Mouse (Mus musculus) CH12.LX (cell line): ENCODE measurements around the gene Ppp6r1. TPM values are rescaled to one million over a fixed set of nuclear protein-coding genes. Genes with fewer than 3 reads are reported as not detected.

Source experiments
- DNase-seq: peaks from one replicate; pipeline ENCODE4 v3.0.0-alpha.2; 2013; ENCODE audit errors: extremely low read depth
- H3K27ac ChIP-seq: 2 replicates; pipeline ENCODE4 v1.5.1; 2012; ENCODE audit warnings: low read depth, mild to moderate bottlenecking, control low read depth, moderate library complexity; ENCODE audit not compliant: insufficient read depth
- H3K27me3 ChIP-seq: replicated peaks from 2 replicates; pipeline ENCODE3; 2012; ENCODE audit warnings: inconsistent platforms
- H3K36me3 ChIP-seq, 2 experiments: replicated peaks in 1 of 2; 2 replicates each; pipeline versions ENCODE3 to v1.6.1; 2012; ENCODE audit warnings: inconsistent platforms in 1 of 2, low read length in 1 of 2, mild to moderate bottlenecking in 1 of 2, mixed read lengths in 1 of 2, moderate library complexity in 1 of 2; ENCODE audit not compliant: control insufficient read depth in 1 of 2, insufficient read depth in 1 of 2
- H3K4me1 ChIP-seq, 2 experiments: 2 replicates each; pipeline ENCODE4 v1.6.1; 2012; ENCODE audit warnings: inconsistent platforms in 1 of 2, moderate library complexity in 1 of 2; ENCODE audit not compliant: insufficient read depth in 2 of 2, control insufficient read depth in 1 of 2
- H3K4me2 ChIP-seq: 2 replicates; pipeline ENCODE4 v1.6.1; 2012; ENCODE audit warnings: low read depth, mild to moderate bottlenecking, control low read depth; ENCODE audit not compliant: poor library complexity, insufficient read depth, severe bottlenecking
- H3K4me3 ChIP-seq, 3 experiments: fragments of 150-350 bp in 1 of 3; sonication (generic) in 1 of 3; replicated peaks in 1 of 3; 2 replicates each; pipeline versions ENCODE3 to v1.5.1; 2011 to 2012; ENCODE audit warnings: low read depth in 2 of 3, low read length in 2 of 3, mild to moderate bottlenecking in 2 of 3, moderate library complexity in 2 of 3, control low read depth in 1 of 3, improper control_type of control experiment in 1 of 3, inconsistent platforms in 1 of 3, mixed read lengths in 1 of 3; ENCODE audit not compliant: poor library complexity in 1 of 3
- H3K79me2 ChIP-seq: replicated peaks from 2 replicates; pipeline ENCODE4 v1.6.1; 2012; ENCODE audit warnings: mild to moderate bottlenecking, moderate library complexity; ENCODE audit not compliant: control insufficient read depth, poor library complexity, insufficient read depth, severe bottlenecking; ENCODE audit errors: extremely low read depth
- H3K9ac ChIP-seq: 2 replicates; pipeline ENCODE4 v1.6.1; 2012; ENCODE audit warnings: low read depth, mild to moderate bottlenecking, control low read depth, moderate library complexity; ENCODE audit not compliant: insufficient read depth
- H3K9me3 ChIP-seq: replicated peaks from 2 replicates; pipeline ENCODE3; 2012; ENCODE audit warnings: low read length, inconsistent platforms, mixed read lengths
- BHLHE40 ChIP-seq: IDR thresholded peaks from 2 replicates; pipeline ENCODE4 v1.6.1; 2011; ENCODE audit warnings: mild to moderate bottlenecking, low read depth, low read length, improper control_type of control experiment
- CTCF ChIP-seq, 2 experiments: IDR thresholded peaks in 1 of 2; conservative IDR thresholded peaks in 1 of 2; 2 replicates each; pipeline ENCODE4 v1.5.1; 2011 to 2012; ENCODE audit warnings: low read depth in 2 of 2, low read length in 2 of 2, improper control_type of control experiment in 1 of 2, inconsistent platforms in 1 of 2, mild to moderate bottlenecking in 1 of 2, moderate library complexity in 1 of 2
- EP300 ChIP-seq: IDR thresholded peaks from 2 replicates; pipeline ENCODE4 v1.6.1; 2011; ENCODE audit warnings: low read length, improper control_type of control experiment
- HCFC1 ChIP-seq: IDR thresholded peaks from 2 replicates; pipeline ENCODE4 v1.6.1; 2012; ENCODE audit warnings: low read depth, mild to moderate bottlenecking, inconsistent platforms, low read length, improper control_type of control experiment
- IRF4 ChIP-seq: IDR thresholded peaks from 2 replicates; pipeline ENCODE4 v1.6.1; 2014; ENCODE audit warnings: low read depth, mild to moderate bottlenecking, inconsistent platforms, low read length, improper control_type of control experiment
- JUN ChIP-seq: IDR thresholded peaks from 2 replicates; pipeline ENCODE4 v1.6.1; 2011; ENCODE audit warnings: low read depth, mild to moderate bottlenecking, low read length, improper control_type of control experiment, moderate library complexity; ENCODE audit not compliant: insufficient read depth
- JUND ChIP-seq: conservative IDR thresholded peaks from 2 replicates; pipeline ENCODE4 v1.6.1; 2011; ENCODE audit warnings: low read depth, low read length, improper control_type of control experiment
- MAZ ChIP-seq: IDR thresholded peaks from 2 replicates; pipeline ENCODE4 v1.6.1; 2012; ENCODE audit warnings: low read depth, mild to moderate bottlenecking, inconsistent platforms, low read length, improper control_type of control experiment, moderate library complexity
- MYC ChIP-seq: IDR thresholded peaks from 2 replicates; pipeline ENCODE4 v1.6.1; 2011; ENCODE audit warnings: low read depth, mild to moderate bottlenecking, improper control_type of control experiment, low read length
- NELFE ChIP-seq: IDR thresholded peaks from 2 replicates; pipeline ENCODE4 v1.6.1; 2011; ENCODE audit warnings: low read depth, low read length, improper control_type of control experiment
- NRF1 ChIP-seq: IDR thresholded peaks from 2 replicates; pipeline ENCODE4 v1.6.1; 2014; ENCODE audit warnings: low read depth, mild to moderate bottlenecking, inconsistent platforms, low read length, improper control_type of control experiment, moderate library complexity
- PAX5 ChIP-seq: IDR thresholded peaks from 2 replicates; pipeline ENCODE4 v1.6.1; 2012; ENCODE audit warnings: low read length, inconsistent platforms, mixed read lengths
- POLR2AphosphoS2 ChIP-seq: IDR thresholded peaks from 2 replicates; pipeline ENCODE4 v1.6.1; 2011; ENCODE audit warnings: low read depth, low read length, improper control_type of control experiment
- RAD21 ChIP-seq: IDR thresholded peaks from 2 replicates; pipeline ENCODE4 v1.6.1; 2011; ENCODE audit warnings: low read depth, mild to moderate bottlenecking, low read length, improper control_type of control experiment, moderate library complexity
- SIN3A ChIP-seq: IDR thresholded peaks from 2 replicates; pipeline ENCODE4 v1.6.1; 2012; ENCODE audit warnings: low read length, improper control_type of control experiment, inconsistent platforms
- SMC3 ChIP-seq: IDR thresholded peaks from 2 replicates; pipeline ENCODE4 v1.6.1; 2011; ENCODE audit warnings: low read depth, low read length, improper control_type of control experiment
- UBTF ChIP-seq: IDR thresholded peaks from 2 replicates; pipeline ENCODE4 v1.6.1; 2012; ENCODE audit warnings: low read depth, mild to moderate bottlenecking, inconsistent platforms, low read length, improper control_type of control experiment, moderate library complexity
- USF1 ChIP-seq: IDR thresholded peaks from 2 replicates; pipeline ENCODE4 v1.6.1; 2014; ENCODE audit warnings: low read depth, mild to moderate bottlenecking, inconsistent platforms, low read length, improper control_type of control experiment
- ZKSCAN1 ChIP-seq: IDR thresholded peaks from 2 replicates; pipeline ENCODE4 v1.6.1; 2012; ENCODE audit warnings: low read depth, inconsistent platforms, low read length, improper control_type of control experiment, borderline replicate concordance
- ZMIZ1 ChIP-seq: IDR thresholded peaks from 2 replicates; pipeline ENCODE4 v1.6.1; 2012; ENCODE audit warnings: low read depth, mild to moderate bottlenecking, inconsistent platforms, low read length, improper control_type of control experiment
- dilution Hi-C: fragments of 300-500 bp; cut with MboI; formaldehyde crosslinking; loops from 2 replicates; pipeline ENCODE4 v1.14.3; 2020; ENCODE audit warnings: low sequenced_read_pairs; ENCODE audit not compliant: extremely low pct_unique_long_range_greater_than_20kb, extremely low pct_ligation_motif_present
- in situ Hi-C: fragments of 300-500 bp; cut with MboI; formaldehyde crosslinking; loops from 3 replicates; pipeline ENCODE4 v1.14.3; 2019; ENCODE audit warnings: low sequenced_read_pairs, low pct_ligation_motif_present, low pct_unique_long_range_greater_than_20kb, mixed read lengths
- polyA plus RNA-seq: library from polyadenylated mRNA; unstranded; fragments of >175 nt; gene quantifications from 2 replicates; pipeline ENCODE4 v1.2.1, GENCODE M21; 2012; ENCODE audit warnings: low read depth; ENCODE audit not compliant: insufficient read length
- total RNA-seq, 2 experiments: library from RNA; depleted of rRNA; stranded (reverse); fragments of 300-350 nt in 1 of 2; fragments of >200 nt in 1 of 2; gene quantifications; 2 replicates each; pipeline ENCODE4 v1.2.3; 2012 to 2014

The Ppp6r1 gene
- total and polyA plus RNA-seq, 3 experiments = 59.2 to 118 (median 85.6) TPM

- dilution Hi-C loops (no loop called here), in situ Hi-C loops (no loop called here)
- Histone ChIP-seq H3K27ac (no peak overlapping the region), H3K4me2 (no peak overlapping the region), H3K9ac (no peak overlapping the region), H3K27me3 (peaks cover 30% of the 10 kb centered on the region), H3K79me2 (no peaks in the 10 kb centered on the region), H3K4me1 (no peaks in the 10 kb centered on the region), H3K4me3 (no peak overlapping the region), H3K9me3 (no peaks in the 10 kb centered on the region), H3K36me3 (no peaks in the 10 kb centered on the region)
- DNase-seq = no peak
- no peak for TF ChIP-seq SMC3
- no peak for TF ChIP-seq EP300
- TF ChIP-seq BHLHE40 = no peak
- TF ChIP-seq CTCF (conservative IDR thresholded peaks at IDR 0.05 in 1 of 2, IDR thresholded peaks at IDR 0.05 in 1 of 2; ENCODE audit: low read depth in 2 of 2, low read length in 2 of 2) = no peak
- TF ChIP-seq SIN3A = no peak
- TF ChIP-seq USF1 = no peak
- TF ChIP-seq HCFC1 = no peak
- no peak for TF ChIP-seq MYC
- TF ChIP-seq ZMIZ1 = no peak
- no peak for TF ChIP-seq RAD21
- TF ChIP-seq UBTF = no peak
Measured at GRCm38 (mm10) chr7:4611921-4612341, 46.9 kb downstream of the Ppp6r1 start.

- TF ChIP-seq USF1 (no peak), POLR2AphosphoS2 (no peak), NELFE (no peak), IRF4 (no peak), JUN (no peak), MAZ (no peak), PAX5 (no peak), JUND (no peak), ZKSCAN1 (no peak), NRF1 (no peak), HCFC1 (no peak)
- Histone ChIP-seq H3K4me3 (no peak overlapping the region), H3K9me3 (no peaks in the 10 kb centered on the region), H3K4me2 (no peak overlapping the region), H3K4me1 (no peaks in the 10 kb centered on the region), H3K27me3 (peaks cover 33% of the 10 kb centered on the region), H3K27ac (no peak overlapping the region), H3K9ac (no peak overlapping the region), H3K79me2 (no peaks in the 10 kb centered on the region), H3K36me3 (no peaks in the 10 kb centered on the region)
- dilution Hi-C loops = no loop called here
- DNase-seq = no peak
- in situ Hi-C loops = no loop called here
Measured at GRCm38 (mm10) chr7:4611511-4611910, 47.3 kb downstream of the Ppp6r1 start.
